25 mouse cellular contexts compared by ENCODE assay signal in genomic region chr17:70191228-70191627, GRCm38 (mm10).
"Had no signal": no experiment of that assay in that cellular context is flagged by ENCODE, and none has a peak within 500 bp of the region (broad histone marks: within the 10 kb centered on the region; RNA-seq: fewer than 3 reads in every experiment).

No protein-coding gene starts in this region.

- H3K36me3 ChIP-seq: heart, embryonic 10.5 days; heart, embryonic 12.5 days; hindbrain, embryonic 10.5 days; hindbrain, embryonic 12.5 days; intestine, embryonic 15.5 days; limb, embryonic 15.5 days; liver, embryonic 12.5 days had no signal

- DNase-seq: forebrain, postnatal 0 days; gastrocnemius, adult 2 months; gastrocnemius, postnatal 10 days; gastrocnemius, postnatal 25 days; heart, adult 18-20 months; heart, postnatal 10 days; heart, postnatal 4 days; kidney, adult 18-20 months; kidney, adult 8-10 months; kidney, postnatal 10 days; kidney, postnatal 25 days; kidney, postnatal 4 days had no signal

- H3K4me3 ChIP-seq: gastrocnemius, adult 2 months; heart, embryonic 10.5 days; heart, embryonic 12.5 days; hindbrain, embryonic 10.5 days; hindbrain, embryonic 12.5 days; intestine, embryonic 15.5 days; layer of hippocampus, adult 2 months; left cerebral cortex, adult 2 months; limb, embryonic 15.5 days; liver, embryonic 12.5 days had no signal

- H3K9me3 ChIP-seq: heart, embryonic 10.5 days; heart, embryonic 12.5 days; hindbrain, embryonic 10.5 days; hindbrain, embryonic 12.5 days; intestine, embryonic 15.5 days; limb, embryonic 15.5 days had no signal

- H3K4me1 ChIP-seq: heart, embryonic 10.5 days; heart, embryonic 12.5 days; hindbrain, embryonic 10.5 days; hindbrain, embryonic 12.5 days; intestine, embryonic 15.5 days; limb, embryonic 15.5 days; liver, embryonic 12.5 days had no signal

- H3K4me2 ChIP-seq: heart, embryonic 12.5 days; hindbrain, embryonic 12.5 days; hindbrain, embryonic 14.5 days; intestine, embryonic 15.5 days; limb, embryonic 15.5 days; liver, embryonic 12.5 days had no signal

- H3K27ac ChIP-seq: gastrocnemius, adult 2 months; heart, embryonic 10.5 days; hindbrain, embryonic 10.5 days; hindbrain, embryonic 12.5 days; hindbrain, embryonic 14.5 days; intestine, embryonic 15.5 days; layer of hippocampus, adult 2 months; left cerebral cortex, adult 2 months; limb, embryonic 15.5 days; liver, embryonic 12.5 days had no signal

- H3K27me3 ChIP-seq: heart, embryonic 12.5 days; hindbrain, embryonic 12.5 days; intestine, embryonic 15.5 days; limb, embryonic 15.5 days; liver, embryonic 12.5 days had no signal

- ATAC-seq: forebrain, postnatal 0 days; hindbrain, embryonic 16.5 days; inflammation-experienced regulatory T-cells, adult 6 months; intestine, embryonic 15.5 days; intestine, postnatal 0 days; liver, embryonic 12.5 days had no signal

- H3K9ac ChIP-seq: forebrain, postnatal 0 days; heart, embryonic 12.5 days; hindbrain, embryonic 12.5 days; hindbrain, embryonic 14.5 days; intestine, embryonic 15.5 days; limb, embryonic 15.5 days; liver, embryonic 12.5 days had no signal
